Mouse (Mus musculus) gonadal fat pad, adult 2 months (tissue): Measurements from ENCODE around the gene Kat14. TPM values are rescaled to one million over a fixed set of nuclear protein-coding genes. Genes with fewer than 3 reads are reported as not detected.
A peak's percentile ranks its signal among the peaks of the same experiment; 100 is the strongest.
"Not testable (repeated sequence)": the region's sequence is repeated elsewhere in the genome, so short reads cannot be mapped to it uniquely, and the experiment has no call there.

Source experiments
- DNase-seq: peaks from one replicate; pipeline ENCODE4 v3.0.0-alpha.2; 2012; ENCODE audit warnings: low read depth
- polyA plus RNA-seq: library from polyadenylated mRNA; depleted of rRNA; stranded (reverse); fragments of >200 nt; gene quantifications from 2 replicates; pipeline ENCODE4 v1.2.3, GENCODE M21; 2012; rRNA removed

Kat14 gene
- polyA plus RNA-seq = 24.2 and 28.2 TPM in 2 replicates

DNA sequence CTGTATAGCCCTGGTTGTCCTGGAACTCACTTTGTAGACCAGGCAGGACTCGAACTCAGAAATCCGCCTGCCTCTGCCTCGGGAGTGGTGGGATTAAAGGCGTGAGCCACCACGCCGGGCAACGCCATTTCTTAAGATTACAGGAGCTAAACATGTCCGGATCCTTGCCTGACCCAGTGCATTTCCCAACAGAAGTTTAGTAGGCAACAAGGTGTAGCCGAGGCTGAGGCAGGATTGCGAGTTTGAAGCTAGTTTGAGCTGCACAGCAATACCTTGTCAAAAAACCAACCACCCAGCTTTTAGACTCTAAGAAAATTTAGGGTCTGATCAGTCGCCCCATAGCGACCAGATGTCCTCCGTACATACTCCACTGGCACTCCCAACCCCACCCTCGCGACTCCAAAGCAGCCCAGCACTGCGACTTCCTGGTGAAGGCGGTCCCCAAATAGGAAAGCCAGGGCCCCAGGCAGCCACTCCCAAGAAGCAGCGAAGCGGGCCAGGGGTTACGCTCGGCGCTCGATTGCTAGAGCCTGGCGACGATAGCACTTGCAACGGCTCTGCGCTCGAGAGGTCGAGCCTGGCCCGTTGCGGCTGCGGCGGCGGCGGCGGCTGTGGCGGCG is at the start of gene Kat14, which contains the start of gene Pet117:
Gene Kat14, plus strand, starts transcription at position 584 of the 620 bp plus-strand sequence.
Gene Pet117, plus strand, starts transcription at position 597 of the 620 bp plus-strand sequence.
- DNase-seq = peak; percentile 77

DNA sequence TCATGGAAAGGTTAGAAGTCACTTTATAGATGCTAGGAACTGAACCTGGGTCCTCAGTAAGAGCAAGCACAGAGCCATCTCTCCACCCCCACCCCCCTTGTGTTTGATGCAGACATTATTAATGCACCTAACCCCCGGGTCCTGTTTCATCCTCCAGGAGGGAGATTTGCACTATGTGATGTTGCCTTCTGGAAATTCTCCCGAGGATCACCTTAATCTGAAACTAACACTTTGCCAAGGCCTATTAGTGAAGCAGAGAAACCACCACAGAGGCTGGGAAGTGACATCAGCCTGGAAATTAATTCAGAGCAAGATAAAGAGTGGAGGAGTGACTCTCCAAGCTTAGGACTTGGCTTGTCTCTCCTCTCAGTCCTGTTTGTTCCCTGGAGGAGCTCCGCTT is 44.6 kb upstream of the Kat14 start:
- no peak for DNase-seq

GRCm38 (mm10) chr2:144329451-144329850 is 39.3 kb upstream of the Kat14 start:
- DNase-seq = no peak

GRCm38 (mm10) chr2:144329937-144330336 is 38.8 kb upstream of the Kat14 start:
- no peak for DNase-seq

- DNase-seq = no peak
Observed at GRCm38 (mm10) chr2:144330352-144330959, 38.3 kb upstream of the Kat14 start.

DNA sequence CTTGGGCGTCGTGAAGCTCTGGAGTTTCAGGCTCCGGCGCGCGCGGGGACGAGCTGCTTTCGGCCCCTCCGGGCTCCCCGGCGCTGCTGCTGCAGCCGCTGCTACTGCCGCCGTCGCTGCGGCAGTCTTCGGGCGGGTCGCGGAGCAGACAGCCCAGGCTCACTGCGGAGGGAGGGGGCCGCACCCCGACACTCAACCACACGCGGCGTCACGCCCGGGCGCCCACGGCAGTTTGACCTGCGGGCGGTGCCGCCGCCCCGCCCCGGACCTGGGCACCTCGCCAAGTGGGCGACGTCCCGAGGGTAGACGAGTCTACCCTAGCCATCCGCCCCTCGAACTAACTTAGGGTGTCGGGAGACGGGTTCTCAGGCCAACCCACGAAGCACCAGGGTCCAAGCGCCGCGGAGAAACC is 37.8 kb upstream of the Kat14 start:
- DNase-seq = no peak

DNA sequence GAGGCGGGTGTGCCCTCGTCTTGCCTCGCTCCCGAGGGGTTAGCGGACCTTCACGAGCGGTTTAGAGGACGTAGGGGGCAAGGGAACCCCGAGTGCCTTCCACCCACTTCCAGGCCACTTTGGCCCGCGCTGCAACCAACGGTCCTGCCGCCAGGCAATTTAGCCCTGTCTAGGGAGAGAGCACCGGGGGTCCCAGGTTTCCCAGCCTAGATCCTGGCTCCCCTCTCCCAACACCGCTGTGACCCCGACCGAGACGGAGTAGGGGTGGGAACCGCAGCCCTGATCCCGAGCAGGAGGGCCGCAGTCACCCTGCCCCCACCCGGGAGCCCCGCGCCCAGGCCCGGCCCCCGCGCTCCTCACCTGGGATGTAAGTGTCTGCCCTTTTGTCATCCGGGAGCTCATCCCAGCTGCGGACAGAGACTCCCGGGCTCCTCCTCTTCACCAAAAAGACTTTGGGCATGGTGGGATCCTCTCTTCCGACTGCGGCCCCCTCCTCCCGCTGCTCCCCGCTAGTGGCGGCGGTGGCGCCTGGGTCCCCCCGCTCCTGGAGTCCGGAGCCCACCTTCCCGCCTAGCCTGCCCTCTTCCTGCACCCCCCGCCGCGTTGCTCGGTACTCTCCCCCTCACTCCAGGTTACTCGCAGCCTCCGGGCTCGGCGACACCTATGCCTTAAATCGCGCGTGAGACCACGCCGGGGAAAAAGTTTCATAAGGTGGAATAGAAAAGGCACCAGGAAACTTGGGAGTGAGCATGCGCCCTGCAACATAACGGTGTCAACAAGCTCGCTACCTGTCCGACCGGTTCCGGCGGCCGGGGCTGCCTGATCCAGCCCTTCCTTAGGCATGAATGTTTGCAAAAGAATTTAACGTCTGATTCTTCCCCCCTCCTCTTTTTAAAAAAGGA is 37.1 kb upstream of the Kat14 start, which contains the start of gene Ovol2:
Gene Ovol2, minus strand, starts transcription at position 746 of the 902 bp plus-strand sequence.
- no peak for DNase-seq

DNA sequence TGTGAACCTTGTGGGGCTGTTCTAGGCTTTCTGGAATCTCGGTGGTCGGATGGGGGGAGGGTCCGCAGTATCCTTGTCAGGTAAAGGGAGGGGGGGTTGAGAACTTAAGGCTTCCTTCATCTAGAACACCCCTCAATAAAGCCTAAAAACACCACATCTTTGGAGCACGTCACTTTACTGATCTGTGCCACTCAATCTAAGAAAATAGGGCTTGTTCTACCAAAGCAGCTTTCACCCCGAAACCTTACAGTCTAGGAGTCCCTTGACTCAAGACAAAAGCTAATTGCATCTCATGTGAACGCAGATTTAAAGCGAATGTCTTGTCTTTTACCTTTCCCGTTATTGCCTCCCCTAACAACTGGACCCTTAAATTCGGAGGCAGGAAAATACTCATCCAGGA is 36.3 kb upstream of the Kat14 start:
- no peak for DNase-seq

- no peak for DNase-seq
Observed at GRCm38 (mm10) chr2:144333138-144333842, 35.5 kb upstream of the Kat14 start.

GRCm38 (mm10) chr2:144337230-144337629 is 31.6 kb upstream of the Kat14 start:
- no peak for DNase-seq

DNA sequence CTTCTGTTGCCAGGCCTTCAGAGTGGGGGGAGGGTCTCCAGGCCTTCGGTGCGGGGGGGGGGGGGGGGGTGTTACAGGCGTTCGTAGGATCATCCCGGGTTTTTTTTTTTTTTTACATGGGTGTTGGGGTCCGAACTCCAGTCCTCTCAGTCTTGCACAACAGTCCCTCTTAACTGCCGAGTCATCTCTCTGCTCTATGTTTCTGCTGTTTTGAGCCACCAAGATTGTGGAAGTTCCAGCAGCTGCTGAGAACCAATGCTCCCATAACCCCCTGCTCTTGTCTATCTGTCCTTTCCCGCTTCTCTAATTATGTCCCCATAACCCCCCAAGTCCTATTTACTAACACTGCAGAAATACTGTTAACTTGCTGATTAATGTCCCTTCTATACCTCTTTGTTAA is 31.1 kb upstream of the Kat14 start:
- no peak for DNase-seq

- not testable (repeated sequence) for DNase-seq
Observed at GRCm38 (mm10) chr2:144338149-144338548, 30.6 kb upstream of the Kat14 start.

- no peak for DNase-seq
Observed at GRCm38 (mm10) chr2:144343158-144343557, 25.6 kb upstream of the Kat14 start.

- no peak for DNase-seq
Observed at GRCm38 (mm10) chr2:144348525-144348924, 20.3 kb upstream of the Kat14 start.

GRCm38 (mm10) chr2:144352843-144353242 is 15.9 kb upstream of the Kat14 start:
- DNase-seq = peak; percentile 45

- no peak for DNase-seq
Observed at GRCm38 (mm10) chr2:144369020-144369421, 238 bp downstream of the Kat14 start.

DNA sequence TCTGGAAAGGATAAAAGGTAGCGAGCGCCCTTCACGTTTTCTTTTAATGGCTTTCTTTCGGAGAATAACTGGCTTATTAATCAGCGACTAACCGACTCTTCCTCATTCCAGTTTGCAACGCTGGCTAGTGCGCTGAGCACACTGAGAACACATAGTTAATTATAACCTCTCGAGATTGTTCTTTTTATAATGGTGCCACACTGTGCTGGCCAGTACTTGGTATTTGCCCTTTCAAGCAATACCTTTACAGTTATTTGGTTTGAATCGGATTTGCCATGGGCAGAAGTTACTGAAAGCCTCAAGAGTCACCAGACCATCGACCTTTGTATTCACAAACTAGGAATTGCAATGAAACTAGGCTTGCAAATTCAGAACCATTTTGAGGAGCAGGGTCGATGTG is 728 bp downstream of the Kat14 start:
- DNase-seq = no peak

DNA sequence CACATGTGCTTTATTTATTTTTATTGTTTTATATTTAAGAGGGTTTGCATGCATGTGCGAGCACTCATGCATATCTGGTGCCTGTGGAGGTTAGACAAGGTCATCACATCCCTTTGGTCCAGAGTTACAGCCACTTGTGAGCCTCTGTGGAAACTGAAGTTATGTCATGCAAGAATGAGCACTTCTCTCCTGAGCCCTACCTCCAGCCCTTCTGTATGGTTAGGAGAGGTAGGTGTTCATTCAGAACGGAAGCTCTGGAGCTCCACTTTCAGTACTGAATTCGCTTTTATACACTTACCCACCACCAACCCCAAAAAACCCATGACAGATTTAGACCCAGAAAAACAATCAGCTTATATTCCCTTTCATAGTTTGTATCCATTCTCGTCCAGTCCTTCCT is 2.8 kb downstream of the Kat14 start:
- no peak for DNase-seq

DNA sequence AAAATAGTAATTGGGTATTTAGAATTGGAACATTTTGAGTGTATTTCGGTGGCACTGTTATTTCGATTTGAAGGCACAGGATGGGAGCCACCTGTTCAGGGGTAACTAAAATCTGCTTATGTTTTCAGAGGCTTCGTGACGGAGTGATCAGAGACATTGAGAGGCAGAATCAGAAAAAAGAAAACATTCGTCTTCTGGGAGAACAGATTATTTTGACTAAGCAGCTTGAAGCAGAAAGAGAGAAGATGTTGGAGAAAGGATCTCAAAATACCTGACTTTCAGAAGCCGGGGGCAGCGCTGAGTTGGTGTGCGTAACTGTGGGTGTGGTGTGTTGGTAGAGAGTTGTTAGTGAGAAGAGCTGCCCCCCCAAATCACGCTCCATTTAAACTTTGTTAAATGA is 4.3 kb downstream of the Kat14 start:
- no peak for DNase-seq

GRCm38 (mm10) chr2:144375063-144375703 is 6.4 kb downstream of the Kat14 start:
- no peak for DNase-seq

DNA sequence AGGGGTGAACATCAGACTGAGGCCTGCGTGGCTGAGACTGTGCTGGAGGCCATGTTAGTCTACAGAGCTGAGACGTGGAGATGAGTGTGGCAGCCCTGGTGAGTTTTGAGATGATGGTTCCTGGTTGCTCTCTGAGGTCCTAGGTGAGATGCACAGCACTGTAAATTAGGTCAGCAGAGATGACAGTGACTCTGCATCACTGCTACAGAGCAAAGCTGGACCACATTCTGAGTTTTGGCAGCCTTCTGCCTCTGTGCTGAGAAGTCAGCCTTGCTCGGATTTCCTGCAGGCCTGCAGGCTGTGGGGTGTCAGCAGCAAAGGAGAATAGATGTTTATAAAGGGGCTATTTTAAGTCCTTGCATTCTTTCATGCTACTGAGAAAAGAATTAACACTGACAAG is 12.5 kb downstream of the Kat14 start:
- DNase-seq = no peak
